Mouse (Mus musculus) adrenal gland, postnatal 36 days (tissue): ENCODE results near the gene Il16. TPM values are rescaled to one million over a fixed set of nuclear protein-coding genes. Genes with fewer than 3 reads are reported as not detected.

Experiments
- DNase-seq, 2 experiments: peaks; one replicate each; pipeline ENCODE4 v3.0.0; 2021; ENCODE audit warnings: mixed read lengths in 1 of 2
- total RNA-seq, 2 experiments: library from RNA; stranded (reverse); gene quantifications; 2 replicates each; pipeline ENCODE4 v1.2.3; 2021

Il16 gene
- total RNA-seq, 2 experiments from 2014 or later: 3.5 to 4.7 TPM

GRCm38 (mm10) chr7:83648807-83649206 is 96.7 kb downstream of the Il16 start:
- DNase-seq: no peak

GRCm38 (mm10) chr7:83645476-83645875 is 100.0 kb downstream of the Il16 start:
- no peak for DNase-seq

- no peak for DNase-seq
Measured at GRCm38 (mm10) chr7:83644761-83645160, 100.8 kb downstream of the Il16 start.

- DNase-seq: no peak
Measured at GRCm38 (mm10) chr7:83643581-83643980, 101.9 kb downstream of the Il16 start.

- no peak for DNase-seq
Measured at GRCm38 (mm10) chr7:83641163-83641562, 104.4 kb downstream of the Il16 start.

- no peak for DNase-seq
Measured at GRCm38 (mm10) chr7:83640581-83640980, 104.9 kb downstream of the Il16 start.

- DNase-seq: no peak
Measured at GRCm38 (mm10) chr7:83639084-83639483, 106.4 kb downstream of the Il16 start.

GRCm38 (mm10) chr7:83637781-83638583 is 107.5 kb downstream of the Il16 start:
- DNase-seq: no peak

GRCm38 (mm10) chr7:83636425-83636824 is 109.1 kb downstream of the Il16 start:
- DNase-seq: no peak

- no peak for DNase-seq
Measured at GRCm38 (mm10) chr7:83635726-83636125, 109.8 kb downstream of the Il16 start.

GRCm38 (mm10) chr7:83633856-83634255 is 111.7 kb downstream of the Il16 start:
- DNase-seq: no peak

GRCm38 (mm10) chr7:83632682-83633120 is 112.8 kb downstream of the Il16 start:
- DNase-seq: no peak

- peak; percentile 95 to 96 for DNase-seq
Measured at GRCm38 (mm10) chr7:83631828-83632681, 113.5 kb downstream of the Il16 start, which contains the start of gene Stard5. Stard5 (plus strand) TSS chr7:83631959.

- DNase-seq: no peak
Measured at GRCm38 (mm10) chr7:83631073-83631827, 114.3 kb downstream of the Il16 start.

GRCm38 (mm10) chr7:83627369-83627768 is 118.2 kb downstream of the Il16 start:
- DNase-seq: no peak

GRCm38 (mm10) chr7:83626557-83627257 is 118.8 kb downstream of the Il16 start:
- no peak for DNase-seq

- peak; percentile 70 to 78 for DNase-seq
Measured at GRCm38 (mm10) chr7:83624065-83624464, 121.5 kb downstream of the Il16 start.

- peak; percentile 53 to 62 for DNase-seq
Measured at GRCm38 (mm10) chr7:83622582-83622981, 122.9 kb downstream of the Il16 start.

- no peak for DNase-seq
Measured at GRCm38 (mm10) chr7:83618709-83619108, 126.8 kb downstream of the Il16 start.

- DNase-seq: no peak
Measured at GRCm38 (mm10) chr7:83616268-83616667, 129.3 kb downstream of the Il16 start.

- no peak for DNase-seq
Measured at GRCm38 (mm10) chr7:83615815-83616214, 129.7 kb downstream of the Il16 start.

- no peak for DNase-seq
Measured at GRCm38 (mm10) chr7:83615272-83615671, 130.3 kb downstream of the Il16 start.
